Mouse (Mus musculus): ENCODE measurements around the gene Elavl4.

The Elavl4 gene

DNA sequence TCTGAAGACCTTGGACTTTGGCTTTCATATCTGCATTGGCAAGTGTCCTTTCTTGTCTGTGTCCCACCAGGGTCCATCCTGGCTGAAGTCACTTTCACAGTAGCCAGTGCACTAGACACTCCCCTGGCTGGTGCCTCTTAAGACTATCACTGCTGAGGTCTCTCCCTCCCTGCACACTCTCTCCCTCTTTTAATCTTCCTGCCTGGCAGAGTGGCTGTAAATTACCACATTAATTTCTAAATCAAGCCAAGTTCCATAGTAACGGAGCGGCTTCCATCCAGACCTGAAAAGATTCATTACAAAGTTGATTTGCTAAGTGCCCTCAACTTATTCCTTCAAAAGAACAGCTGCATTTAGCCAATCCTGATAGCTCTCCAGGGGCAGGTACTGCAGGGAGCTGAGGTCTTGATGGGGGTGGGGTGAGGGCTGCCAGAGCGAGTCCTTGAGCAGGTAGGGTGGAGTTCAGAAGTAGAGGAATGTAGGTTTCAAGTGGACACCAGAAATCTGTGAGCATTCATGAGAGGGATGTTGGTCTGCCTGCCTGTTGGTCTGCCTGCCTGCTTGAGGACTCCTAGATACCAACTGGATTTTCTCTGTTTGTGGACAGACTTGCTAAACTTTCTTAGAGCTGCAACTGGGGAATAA, 194.1 kb downstream of the Elavl4 start:
- DNase-seq, result no peak

DNA sequence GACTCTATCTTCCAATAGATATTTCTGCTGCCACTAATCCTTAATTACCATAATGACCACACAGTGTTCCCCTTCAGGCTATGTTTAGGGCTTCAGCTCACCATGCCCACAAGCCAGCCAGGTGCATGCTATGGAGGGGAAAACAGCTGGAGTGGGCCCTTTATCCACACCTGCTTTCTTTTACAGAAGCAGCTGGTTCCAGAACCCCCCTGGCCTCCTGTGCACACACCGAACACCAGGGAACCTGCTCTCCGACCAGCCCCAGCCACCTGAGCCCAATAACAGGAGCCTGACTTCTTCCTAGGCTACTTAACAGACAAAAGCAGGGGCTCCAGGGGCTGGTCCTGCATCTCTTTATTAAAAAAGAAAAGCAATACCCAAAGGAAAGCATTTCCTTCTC, 195.8 kb downstream of the Elavl4 start:
- DNase-seq, result no peak
